Mouse (Mus musculus) liver, adult 2 months (tissue): ENCODE results near the gene Gm29797.

Source experiments
- CTCF ChIP-seq: fragments of 200-500 bp; IDR thresholded peaks from 2 replicates; pipeline ENCODE4 v1.5.1; 2011; ENCODE audit warnings: low read depth, low read length, control low read depth
- POLR2A ChIP-seq: fragments of 200-500 bp; IDR thresholded peaks from 2 replicates; pipeline ENCODE4 v1.6.1; 2011; ENCODE audit warnings: low read length, control low read depth; ENCODE audit not compliant: insufficient read depth; ENCODE audit errors: extremely low read depth

DNA sequence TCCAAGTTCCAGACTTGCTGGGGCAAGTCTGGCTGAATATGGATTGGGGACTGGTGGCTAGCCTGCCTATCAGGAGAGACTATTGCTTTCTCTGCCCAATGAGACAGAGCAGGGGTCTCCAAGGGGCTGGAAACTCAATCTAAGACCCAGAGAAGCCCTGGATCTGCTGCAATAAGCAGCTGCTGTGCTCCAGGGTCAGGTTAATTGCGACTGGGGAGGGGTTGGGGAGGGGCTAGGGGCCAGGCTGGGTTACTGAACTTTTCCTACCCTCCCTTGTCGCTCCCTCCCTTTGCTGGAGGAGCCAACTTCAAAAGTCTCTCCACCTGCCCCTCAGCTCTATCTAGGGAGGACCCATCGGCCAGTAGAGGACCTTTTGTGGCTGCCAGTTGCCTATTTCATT, at the start of gene Gm29797:
- TF ChIP-seq POLR2A (no peak), CTCF (no peak)
